ENCODE assay signal across 24 mouse cellular contexts in genomic region chr8:108978362-108978750, GRCm38 (mm10).
A peak's percentile ranks its signal among the peaks of the same experiment; 100 is the strongest.
DNase-seq lines count a peak whose midpoint lies in the region; ATAC-seq lines count a peak whose summit lies in the region.
"Had no signal": no experiment of that assay in that cellular context is flagged by ENCODE, and none has a peak within 500 bp of the region (broad histone marks: within the 10 kb centered on the region; RNA-seq: fewer than 3 reads in every experiment).

No protein-coding gene starts in this region.

- no peak overlapping the region for H3K9ac ChIP-seq in forebrain, embryonic 13.5 days
- H3K9ac ChIP-seq in embryonic facial prominence, embryonic 12.5 days, result no peak overlapping the region
- H3K9ac ChIP-seq in limb, embryonic 12.5 days (replicated peaks), result no peak overlapping the region
- H3K9ac ChIP-seq in midbrain, embryonic 16.5 days (ENCODE audit: low read depth, low read length), result no peak overlapping the region
- H3K9ac ChIP-seq: forebrain, embryonic 12.5 days; hindbrain, embryonic 14.5 days; liver, postnatal 0 days; midbrain, embryonic 12.5 days had no signal

- peaks cover 12% of the 10 kb centered on the region; the same call in 1 of the 2 replicates for H3K4me1 ChIP-seq in forebrain, embryonic 10.5 days
- H3K4me1 ChIP-seq in forebrain, embryonic 13.5 days, result no peaks in the 10 kb centered on the region
- peaks cover 20% of the 10 kb centered on the region for H3K4me1 ChIP-seq in embryonic facial prominence, embryonic 12.5 days
- H3K4me1 ChIP-seq in limb, embryonic 12.5 days (replicated peaks), result peaks cover 20% of the 10 kb centered on the region
- H3K4me1 ChIP-seq in midbrain, embryonic 16.5 days (ENCODE audit: control insufficient read depth, insufficient read depth, low read length), result no peaks in the 10 kb centered on the region
- H3K4me1 ChIP-seq: forebrain, embryonic 12.5 days; heart, embryonic 10.5 days; midbrain, embryonic 12.5 days had no signal

- no peak for ATAC-seq in forebrain, embryonic 13.5 days
- peak; percentile 15; the same call in 1 of the 2 replicates for ATAC-seq in embryonic facial prominence, embryonic 12.5 days (ENCODE audit: insufficient number of reproducible peaks, insufficient read depth, low FRiP score, low TSS enrichment)
- no peak; the same call in 1 of the 2 replicates for ATAC-seq in limb, embryonic 12.5 days (ENCODE audit: insufficient number of reproducible peaks, insufficient read depth, low FRiP score, low TSS enrichment, low read depth)
- ATAC-seq in midbrain, embryonic 16.5 days, result no peak
- ATAC-seq: CD4-positive, CD25-positive, alpha-beta regulatory T cell, adult 4 months; inflammation-experienced regulatory T-cells, adult 6 months; liver, postnatal 0 days had no signal

- peak overlapping the region; percentile 44; the same call in 1 of the 2 replicates for H3K27ac ChIP-seq in forebrain, embryonic 10.5 days
- no peak overlapping the region for H3K27ac ChIP-seq in forebrain, embryonic 13.5 days
- peak overlapping the region; percentile 71 for H3K27ac ChIP-seq in embryonic facial prominence, embryonic 12.5 days
- peak overlapping the region; percentile 86 for H3K27ac ChIP-seq in limb, embryonic 12.5 days
- no peak overlapping the region for H3K27ac ChIP-seq in midbrain, embryonic 16.5 days (ENCODE audit: low read length)
- H3K27ac ChIP-seq: forebrain, embryonic 12.5 days; heart, embryonic 10.5 days; hindbrain, embryonic 14.5 days; kidney, postnatal 0 days; midbrain, embryonic 12.5 days; stomach, postnatal 0 days had no signal

- no peak overlapping the region for H3K4me2 ChIP-seq in forebrain, embryonic 13.5 days
- H3K4me2 ChIP-seq in embryonic facial prominence, embryonic 12.5 days (replicated peaks), result no peak overlapping the region; the same call in none of the 2 replicates
- H3K4me2 ChIP-seq in limb, embryonic 12.5 days, result peak overlapping the region; percentile 32
- H3K4me2 ChIP-seq in midbrain, embryonic 16.5 days (ENCODE audit: low read length), result no peak overlapping the region
- H3K4me2 ChIP-seq: forebrain, embryonic 12.5 days; hindbrain, embryonic 14.5 days; midbrain, embryonic 12.5 days had no signal

- peaks cover 9% of the 10 kb centered on the region; the same call in 1 of the 2 replicates for H3K9me3 ChIP-seq in forebrain, embryonic 10.5 days
- H3K9me3 ChIP-seq in forebrain, embryonic 13.5 days (replicated peaks), result 0 out of 2 replicates have a peak, but pooled peaks cover 5% of the 10 kb centered on the region
- H3K9me3 ChIP-seq in embryonic facial prominence, embryonic 12.5 days, result 0 out of 2 replicates have a peak, but pooled peaks cover 4% of the 10 kb centered on the region
- H3K9me3 ChIP-seq in limb, embryonic 12.5 days, result peaks cover 8% of the 10 kb centered on the region
- no peaks in the 10 kb centered on the region for H3K9me3 ChIP-seq in midbrain, embryonic 16.5 days (replicated peaks; ENCODE audit: control insufficient read depth, low read length, poor library complexity, severe bottlenecking)
- H3K9me3 ChIP-seq: forebrain, embryonic 12.5 days; heart, embryonic 10.5 days had no signal

- no peak for DNase-seq in forebrain, embryonic 10.5 days (ENCODE audit: extremely low spot score, low spot score)
- DNase-seq in liver, result no peak
- DNase-seq in heart, adult 8-10 months (ENCODE audit: low spot score), result no peak
- DNase-seq: adrenal gland, adult 2 months; cerebellum, adult 2 months; cerebellum, postnatal 36 days; heart, postnatal 4 days; kidney, adult 18-20 months; liver, postnatal 0 days; lung, postnatal 10 days; thymus, adult 2 months; thymus, postnatal 4 days had no signal

- no peak overlapping the region for H3K4me3 ChIP-seq in forebrain, embryonic 10.5 days
- no peak overlapping the region for H3K4me3 ChIP-seq in forebrain, embryonic 13.5 days
- no peak overlapping the region for H3K4me3 ChIP-seq in embryonic facial prominence, embryonic 12.5 days
- no peak overlapping the region for H3K4me3 ChIP-seq in limb, embryonic 12.5 days (replicated peaks)
- no peak overlapping the region for H3K4me3 ChIP-seq in midbrain, embryonic 16.5 days (ENCODE audit: low read depth, low read length)
- H3K4me3 ChIP-seq: forebrain, embryonic 12.5 days; heart, embryonic 10.5 days; midbrain, embryonic 12.5 days had no signal

- no peaks in the 10 kb centered on the region for H3K36me3 ChIP-seq in forebrain, embryonic 10.5 days (replicated peaks)
- H3K36me3 ChIP-seq in forebrain, embryonic 13.5 days (ENCODE audit: poor library complexity, severe bottlenecking), result no peaks in the 10 kb centered on the region
- H3K36me3 ChIP-seq in embryonic facial prominence, embryonic 12.5 days, result no peaks in the 10 kb centered on the region
- no peaks in the 10 kb centered on the region for H3K36me3 ChIP-seq in limb, embryonic 12.5 days
- H3K36me3 ChIP-seq in midbrain, embryonic 16.5 days (ENCODE audit: control insufficient read depth, insufficient read depth, low read length), result no peaks in the 10 kb centered on the region
- H3K36me3 ChIP-seq: forebrain, embryonic 12.5 days; heart, embryonic 10.5 days; midbrain, embryonic 12.5 days had no signal

- 80% methylated on average over 7 of the region's 7 CpGs for WGBS in forebrain, embryonic 10.5 days
- 77% methylated on average over 7 of the region's 7 CpGs for WGBS in forebrain, embryonic 13.5 days
- WGBS in embryonic facial prominence, embryonic 12.5 days, result 28% methylated on average over 7 of the region's 7 CpGs
- WGBS in limb, embryonic 12.5 days, result 26% methylated on average over 7 of the region's 7 CpGs
- 89% methylated on average over 7 of the region's 7 CpGs for WGBS in midbrain, embryonic 16.5 days

- no peaks in the 10 kb centered on the region for H3K27me3 ChIP-seq in forebrain, embryonic 10.5 days (ENCODE audit: poor library complexity, severe bottlenecking)
- H3K27me3 ChIP-seq in forebrain, embryonic 13.5 days, result no peaks in the 10 kb centered on the region
- H3K27me3 ChIP-seq in embryonic facial prominence, embryonic 12.5 days, result no peaks in the 10 kb centered on the region
- no peaks in the 10 kb centered on the region for H3K27me3 ChIP-seq in limb, embryonic 12.5 days
- H3K27me3 ChIP-seq in midbrain, embryonic 16.5 days (ENCODE audit: control insufficient read depth, insufficient read depth, low read depth, low read length), result no peaks in the 10 kb centered on the region
- H3K27me3 ChIP-seq: forebrain, embryonic 12.5 days; midbrain, embryonic 12.5 days had no signal

Comparison
In these comparisons a context has a peak if more than half of its experiments do, and no peak if none do; other contexts are left out.
1. H3K27ac ChIP-seq: peak in forebrain, embryonic 10.5 days (single experiment), embryonic facial prominence, embryonic 12.5 days (single experiment) and limb, embryonic 12.5 days (single experiment); none in forebrain, embryonic 13.5 days (single experiment) and midbrain, embryonic 16.5 days (single experiment).